9 mouse cellular contexts compared by ENCODE assay signal in genomic region chr7:130964686-130965085, GRCm38 (mm10). TPM values are rescaled to one million over a fixed set of nuclear protein-coding genes. Genes with fewer than 3 reads are reported as not detected.
A peak's percentile ranks its signal among the peaks of the same experiment; 100 is the strongest.
DNase-seq lines count a peak whose midpoint lies in the region; ATAC-seq lines count a peak whose summit lies in the region.
"Had no signal": no experiment of that assay in that cellular context is flagged by ENCODE, and none has a peak within 500 bp of the region (broad histone marks: within the 10 kb centered on the region; RNA-seq: fewer than 3 reads in every experiment).

No protein-coding gene starts in this region.

- H3K4me2 ChIP-seq in midbrain, embryonic 13.5 days (replicated peaks): no peak overlapping the region
- H3K4me2 ChIP-seq: liver, embryonic 13.5 days had no signal

- H3K36me3 ChIP-seq in midbrain, embryonic 13.5 days: no peaks in the 10 kb centered on the region
- H3K36me3 ChIP-seq: liver, embryonic 13.5 days had no signal

- H3K27ac ChIP-seq in midbrain, embryonic 13.5 days: no peak overlapping the region
- H3K27ac ChIP-seq: liver, embryonic 13.5 days had no signal

- 75% methylated on average over 5 of the region's 5 CpGs for WGBS in midbrain, embryonic 13.5 days

- peak; percentile 38 to 50 for DNase-seq in frontal cortex, postnatal 10 days (ENCODE audit: low spot score in 2 of 2)
- DNase-seq in frontal cortex, postnatal 25 days (ENCODE audit: low spot score in 2 of 2): no peak
- peak; percentile 71 for DNase-seq in gastrocnemius, postnatal 25 days
- DNase-seq in kidney, adult 9 months: peak; percentile 93
- peak; percentile 64 to 76 for DNase-seq in lung, postnatal 4 days
- DNase-seq: liver, embryonic 13.5 days had no signal

- no peaks in the 10 kb centered on the region for H3K27me3 ChIP-seq in midbrain, embryonic 13.5 days
- H3K27me3 ChIP-seq: liver, embryonic 13.5 days had no signal

- 0 out of 2 replicates have a peak, but pooled peaks have one; percentile 46 for ATAC-seq in cerebellum, adult (ENCODE audit: insufficient number of reproducible peaks, low FRiP score, low TSS enrichment)
- ATAC-seq in megakaryocyte-erythroid progenitor cell, adult 5-6 weeks (replicated peaks; ENCODE audit: low FRiP score, low TSS enrichment, poor library complexity, severe bottlenecking): no peak
- ATAC-seq in midbrain, embryonic 13.5 days: no peak

- no peaks in the 10 kb centered on the region for H3K9me3 ChIP-seq in midbrain, embryonic 13.5 days
- H3K9me3 ChIP-seq: liver, embryonic 13.5 days had no signal

- H3K4me3 ChIP-seq in midbrain, embryonic 13.5 days (replicated peaks): no peak overlapping the region
- H3K4me3 ChIP-seq: liver, embryonic 13.5 days had no signal

- no peak overlapping the region for H3K9ac ChIP-seq in midbrain, embryonic 13.5 days (replicated peaks)
- H3K9ac ChIP-seq: liver, embryonic 13.5 days had no signal

- peaks cover 9% of the 10 kb centered on the region; the same call in 1 of the 2 replicates for H3K4me1 ChIP-seq in midbrain, embryonic 13.5 days (replicated peaks)
- H3K4me1 ChIP-seq: liver, embryonic 13.5 days had no signal

RNA-seq across cellular contexts. Expression of gene Htra1, which starts 28.8 kb away (rescaled TPM):
- total RNA-seq in gastrocnemius, postnatal 25 days (2021): 10 to 100 TPM; 31.9 to 34.9 TPM
- 0.45 TPM in 1 of 2 replicates, not detected in the other for total RNA-seq in megakaryocyte-erythroid progenitor cell, adult 5-6 weeks (2014; fragmentation: Nextera tagmentation)
- not detected in 2 replicates for total RNA-seq in megakaryocyte-erythroid progenitor cell, adult 5-6 weeks (2017)
- 4.3 and 6.2 TPM in 2 replicates for polyA plus RNA-seq in midbrain, embryonic 13.5 days (2015; fragmentation: Nextera tagmentation; extraction: Ambion mirVana)

Comparison
In these comparisons a context has a peak if more than half of its experiments do, and no peak if none do; other contexts are left out.
1. DNase-seq: peak in frontal cortex, postnatal 10 days (2 of 2), gastrocnemius, postnatal 25 days (single experiment), kidney, adult 9 months (single experiment) and lung, postnatal 4 days (2 of 2); none in frontal cortex, postnatal 25 days (0 of 2).
2. RNA of gene Htra1, which starts 28.8 kb away (total RNA-seq): 31.9 to 34.9 TPM in gastrocnemius, postnatal 25 days; 0.45 TPM in megakaryocyte-erythroid progenitor cell, adult 5-6 weeks; every median in the first group is over 10 times any median in the second.